Mouse (Mus musculus): Measurements from ENCODE around the gene Iqcn. TPM values are rescaled to one million over a fixed set of nuclear protein-coding genes. Genes with fewer than 3 reads are reported as not detected.
A peak's percentile ranks its signal among the peaks of the same experiment; 100 is the strongest.

Gene Iqcn
- polyA plus RNA-seq, 1 experiment from 2014 or later, result not detected

- WGBS, result 23% methylated on average over 14 of the region's 14 CpGs
- Histone ChIP-seq H3K4me3 (ENCODE audit: low read depth, low read length) (no peak overlapping the region), H3K27ac (ENCODE audit: low read depth, low read length) (no peak overlapping the region), H3K36me3 (ENCODE audit: control insufficient read depth, insufficient read depth, low read length) (no peaks in the 10 kb centered on the region), H3K27me3 (replicated peaks; ENCODE audit: control insufficient read depth, insufficient read depth, low read length) (peaks cover 45% of the 10 kb centered on the region), H3K9ac (ENCODE audit: low read depth, low read length) (no peak overlapping the region), H3K9me3 (ENCODE audit: control insufficient read depth, low read length) (no peaks in the 10 kb centered on the region), H3K4me1 (replicated peaks; ENCODE audit: control insufficient read depth, insufficient read depth, low read length) (peaks cover 6% of the 10 kb centered on the region), H3K4me2 (no peak overlapping the region)
- no peak for ATAC-seq (replicated peaks; ENCODE audit: low FRiP score)
- no peak for DNase-seq (ENCODE audit: low spot score)
Measured at GRCm38 (mm10) chr8:70725792-70726447, 22.7 kb downstream of the Iqcn start.

- H3K9me3 ChIP-seq (ENCODE audit: control insufficient read depth, low read length), result no peaks in the 10 kb centered on the region
- H3K27ac ChIP-seq (ENCODE audit: low read depth, low read length), result no peak overlapping the region
- H3K36me3 ChIP-seq (ENCODE audit: control insufficient read depth, insufficient read depth, low read length), result no peaks in the 10 kb centered on the region
- WGBS, result 41% methylated on average over 11 of the region's 11 CpGs
- no peak overlapping the region for H3K4me2 ChIP-seq
- no peak for DNase-seq (ENCODE audit: low spot score)
- no peak overlapping the region for H3K4me3 ChIP-seq (ENCODE audit: low read depth, low read length)
- H3K9ac ChIP-seq (ENCODE audit: low read depth, low read length), result no peak overlapping the region
- peaks cover 49% of the 10 kb centered on the region for H3K27me3 ChIP-seq (replicated peaks; ENCODE audit: control insufficient read depth, insufficient read depth, low read length)
- peaks cover 6% of the 10 kb centered on the region for H3K4me1 ChIP-seq (replicated peaks; ENCODE audit: control insufficient read depth, insufficient read depth, low read length)
- ATAC-seq (replicated peaks; ENCODE audit: low FRiP score), result no peak
Measured at GRCm38 (mm10) chr8:70726721-70727120, 23.5 kb downstream of the Iqcn start.

GRCm38 (mm10) chr8:70729808-70730475 lies 26.7 kb downstream of the Iqcn start:
- DNase-seq (ENCODE audit: low spot score) (no peak), ATAC-seq (replicated peaks; ENCODE audit: low FRiP score) (no peak)
- WGBS, result 3% methylated on average over 34 of the region's 34 CpGs
- Histone ChIP-seq H3K27ac (ENCODE audit: low read depth, low read length) (no peak overlapping the region), H3K9me3 (ENCODE audit: control insufficient read depth, low read length) (no peaks in the 10 kb centered on the region), H3K27me3 (replicated peaks; ENCODE audit: control insufficient read depth, insufficient read depth, low read length) (peaks cover 52% of the 10 kb centered on the region), H3K4me3 (ENCODE audit: low read depth, low read length) (peak overlapping the region; percentile 35), H3K9ac (ENCODE audit: low read depth, low read length) (0 out of 2 replicates have a peak overlapping the region, but pooled peaks have one; percentile 25), H3K4me1 (replicated peaks; ENCODE audit: control insufficient read depth, insufficient read depth, low read length) (peaks cover 6% of the 10 kb centered on the region), H3K4me2 (peak overlapping the region; percentile 70), H3K36me3 (ENCODE audit: control insufficient read depth, insufficient read depth, low read length) (no peaks in the 10 kb centered on the region)

- no peak overlapping the region for H3K27ac ChIP-seq (ENCODE audit: low read depth, low read length)
- H3K9me3 ChIP-seq (ENCODE audit: control insufficient read depth, low read length), result no peaks in the 10 kb centered on the region
- H3K4me1 ChIP-seq (replicated peaks; ENCODE audit: control insufficient read depth, insufficient read depth, low read length), result peaks cover 6% of the 10 kb centered on the region
- DNase-seq (ENCODE audit: low spot score) (no peak), ATAC-seq (replicated peaks; ENCODE audit: low FRiP score) (no peak)
- H3K4me2 ChIP-seq, result no peak overlapping the region
- H3K4me3 ChIP-seq (ENCODE audit: low read depth, low read length), result no peak overlapping the region
- WGBS, result 76% methylated on average over 4 of the region's 4 CpGs
- H3K27me3 ChIP-seq (replicated peaks; ENCODE audit: control insufficient read depth, insufficient read depth, low read length), result peaks cover 52% of the 10 kb centered on the region
- H3K36me3 ChIP-seq (ENCODE audit: control insufficient read depth, insufficient read depth, low read length), result no peaks in the 10 kb centered on the region
- no peak overlapping the region for H3K9ac ChIP-seq (ENCODE audit: low read depth, low read length)
Measured at GRCm38 (mm10) chr8:70730956-70731355, 27.7 kb downstream of the Iqcn start.

DNA sequence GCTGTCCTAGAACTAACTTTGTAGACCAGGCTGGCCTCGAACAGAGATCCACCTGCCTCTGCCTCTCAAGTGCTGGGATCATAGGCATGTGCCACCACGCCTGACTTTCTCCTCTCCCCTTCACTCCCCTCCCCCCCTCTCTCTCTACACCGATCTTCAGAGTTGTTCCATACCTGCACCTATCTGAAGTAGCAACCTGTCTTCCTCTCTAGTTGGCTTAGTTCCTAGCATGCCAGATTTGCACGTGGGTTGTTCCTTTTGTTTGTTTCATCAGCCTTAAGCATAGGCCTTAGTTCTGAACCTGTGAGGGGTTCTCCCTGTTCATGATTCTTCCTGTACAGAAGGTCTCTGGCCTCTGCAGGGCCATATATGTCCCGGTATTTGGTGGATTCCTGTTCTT lies 34.4 kb downstream of the Iqcn start:
- Histone ChIP-seq H3K4me2 (no peak overlapping the region), H3K9me3 (ENCODE audit: control insufficient read depth, low read length) (no peaks in the 10 kb centered on the region), H3K9ac (ENCODE audit: low read depth, low read length) (no peak overlapping the region), H3K4me1 (replicated peaks; ENCODE audit: control insufficient read depth, insufficient read depth, low read length) (peaks cover 4% of the 10 kb centered on the region; the same call in 1 of the 2 replicates), H3K27ac (ENCODE audit: low read depth, low read length) (no peak overlapping the region), H3K27me3 (replicated peaks; ENCODE audit: control insufficient read depth, insufficient read depth, low read length) (peaks cover 34% of the 10 kb centered on the region), H3K4me3 (ENCODE audit: low read depth, low read length) (no peak overlapping the region), H3K36me3 (ENCODE audit: control insufficient read depth, insufficient read depth, low read length) (no peaks in the 10 kb centered on the region)
- DNase-seq (ENCODE audit: low spot score) (no peak), ATAC-seq (replicated peaks; ENCODE audit: low FRiP score) (no peak)
- WGBS, result 55% methylated on average over 5 of the region's 5 CpGs

DNA sequence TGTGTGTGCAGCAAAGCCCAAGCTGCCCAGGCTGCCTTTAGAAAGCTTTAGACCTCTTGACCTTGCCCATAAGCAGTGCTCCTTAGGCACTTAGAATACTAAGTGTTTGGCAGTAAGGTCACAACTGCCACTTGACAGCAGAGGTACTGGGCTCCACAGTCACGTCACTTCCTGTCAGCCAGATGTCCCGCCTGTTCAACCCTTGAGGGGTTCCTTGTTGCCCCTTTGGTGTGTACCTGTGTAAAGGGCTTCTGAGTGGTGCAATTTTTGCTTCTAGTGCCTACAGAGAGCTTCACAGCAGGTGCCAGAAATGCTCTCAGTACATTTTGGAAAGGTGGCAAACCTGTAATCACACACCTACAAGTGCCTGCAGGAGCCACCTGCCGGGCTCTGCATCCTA lies 35.0 kb downstream of the Iqcn start:
- Histone ChIP-seq H3K9ac (ENCODE audit: low read depth, low read length) (no peak overlapping the region), H3K27me3 (replicated peaks; ENCODE audit: control insufficient read depth, insufficient read depth, low read length) (peaks cover 36% of the 10 kb centered on the region), H3K27ac (ENCODE audit: low read depth, low read length) (no peak overlapping the region), H3K36me3 (ENCODE audit: control insufficient read depth, insufficient read depth, low read length) (no peaks in the 10 kb centered on the region), H3K9me3 (ENCODE audit: control insufficient read depth, low read length) (no peaks in the 10 kb centered on the region), H3K4me2 (no peak overlapping the region), H3K4me3 (ENCODE audit: low read depth, low read length) (no peak overlapping the region), H3K4me1 (replicated peaks; ENCODE audit: control insufficient read depth, insufficient read depth, low read length) (peaks cover 8% of the 10 kb centered on the region)
- DNase-seq (ENCODE audit: low spot score) (no peak), ATAC-seq (replicated peaks; ENCODE audit: low FRiP score) (no peak)
- 48% methylated on average over 3 of the region's 3 CpGs for WGBS

GRCm38 (mm10) chr8:70741661-70742060 lies 38.4 kb downstream of the Iqcn start:
- no peak overlapping the region for H3K4me3 ChIP-seq (ENCODE audit: low read depth, low read length)

DNA sequence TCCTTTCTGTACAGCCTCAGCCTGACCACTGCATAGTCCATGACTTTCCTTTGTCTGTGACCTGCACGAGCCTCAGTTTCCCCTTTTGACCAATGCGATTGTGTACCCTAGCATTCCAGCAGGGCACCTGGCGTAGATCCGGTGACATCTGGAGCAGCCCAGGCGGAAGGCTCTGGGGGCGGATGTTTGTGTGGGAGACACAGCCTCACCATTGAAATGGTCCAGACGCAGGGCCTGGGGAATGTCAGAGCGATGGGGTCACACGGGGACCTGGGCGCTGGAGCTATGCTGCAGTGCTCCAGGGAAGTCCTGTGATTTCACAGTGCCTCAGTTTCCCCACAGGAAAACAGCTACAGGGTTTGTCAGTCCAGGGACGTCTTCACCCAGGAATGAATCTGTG lies 38.9 kb downstream of the Iqcn start:
- no peak for DNase-seq (ENCODE audit: low spot score)
- H3K9me3 ChIP-seq (ENCODE audit: control insufficient read depth, low read length), result no peaks in the 10 kb centered on the region
- WGBS, result 50% methylated on average over 11 of the region's 11 CpGs
- H3K9ac ChIP-seq (ENCODE audit: low read depth, low read length), result no peak overlapping the region
- no peak overlapping the region for H3K4me2 ChIP-seq
- H3K4me3 ChIP-seq (ENCODE audit: low read depth, low read length), result no peak overlapping the region
- H3K27ac ChIP-seq (ENCODE audit: low read depth, low read length), result no peak overlapping the region
- no peak for ATAC-seq (replicated peaks; ENCODE audit: low FRiP score)
- H3K4me1 ChIP-seq (replicated peaks; ENCODE audit: control insufficient read depth, insufficient read depth, low read length), result peaks cover 12% of the 10 kb centered on the region
- H3K27me3 ChIP-seq (replicated peaks; ENCODE audit: control insufficient read depth, insufficient read depth, low read length), result peaks cover 72% of the 10 kb centered on the region
- H3K36me3 ChIP-seq (ENCODE audit: control insufficient read depth, insufficient read depth, low read length), result no peaks in the 10 kb centered on the region

More at GRCm38 (mm10) chr8:70741661-70742060, 38.4 kb downstream of the Iqcn start:
- Histone ChIP-seq H3K4me1 (replicated peaks; ENCODE audit: control insufficient read depth, insufficient read depth, low read length) (peaks cover 12% of the 10 kb centered on the region), H3K27me3 (replicated peaks; ENCODE audit: control insufficient read depth, insufficient read depth, low read length) (peaks cover 67% of the 10 kb centered on the region), H3K9ac (ENCODE audit: low read depth, low read length) (no peak overlapping the region), H3K27ac (ENCODE audit: low read depth, low read length) (no peak overlapping the region), H3K9me3 (ENCODE audit: control insufficient read depth, low read length) (no peaks in the 10 kb centered on the region), H3K36me3 (ENCODE audit: control insufficient read depth, insufficient read depth, low read length) (no peaks in the 10 kb centered on the region), H3K4me2 (no peak overlapping the region)
- 60% methylated on average over 5 of the region's 5 CpGs for WGBS
- DNase-seq (ENCODE audit: low spot score) (no peak), ATAC-seq (replicated peaks; ENCODE audit: low FRiP score) (no peak)

Measured in liver, embryonic 11.5 days (tissue).